Mouse (Mus musculus): ENCODE measurements around the gene Bcl11b. TPM values are rescaled to one million over a fixed set of nuclear protein-coding genes. Genes with fewer than 3 reads are reported as not detected.

The Bcl11b gene
- 1 to 10 TPM in 1 of 2 experiments, under 1 TPM in 1; 0.77 to 1.3 TPM for total RNA-seq (2021)
- polyA plus RNA-seq (2012; rRNA removed), result 0.64 and 1.1 TPM in 2 replicates
- long read RNA-seq, result 0 reads

DNA sequence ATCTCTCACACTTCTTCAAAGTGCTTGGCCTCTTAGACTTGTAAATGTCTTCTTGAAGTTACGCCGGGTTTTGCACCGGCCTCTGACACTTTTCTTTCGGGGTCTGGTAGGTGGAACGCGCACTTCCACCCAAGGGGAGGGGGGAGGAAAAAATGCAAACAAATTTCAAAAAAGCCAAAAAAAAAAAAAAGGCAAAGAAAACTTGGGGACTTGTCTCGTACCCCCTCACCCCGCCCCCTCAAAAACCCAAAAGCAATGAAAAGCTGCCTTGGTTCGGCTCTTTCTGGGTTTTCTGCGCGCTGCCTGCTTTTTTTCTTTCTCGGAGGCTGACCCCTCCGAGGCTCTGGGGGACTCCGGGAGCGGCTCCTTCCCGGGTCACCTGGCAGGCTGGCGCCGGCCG lies at the start of gene Bcl11b:
Gene Bcl11b, minus strand, starts transcription at position 120 of the 400 bp plus-strand sequence.
- no peaks in the 10 kb centered on the region for H3K79me2 ChIP-seq (replicated peaks; ENCODE audit: control insufficient read depth, insufficient read depth, low read length)
- intact Hi-C loops (cut with DNase I), result no loop called here
- TF ChIP-seq CTCF (IDR thresholded peaks at IDR 0.05) (no peak), EP300 (IDR thresholded peaks at IDR 0.05; ENCODE audit: insufficient read depth, low read depth, low read length) (no peak), POLR2A (IDR thresholded peaks at IDR 0.05; ENCODE audit: insufficient read depth, low read depth, low read length) (no peak)
- DNase-seq, result no peak
- H3K4me3 ChIP-seq, result peak within 1 kb of the TSS; percentile 39
- H3K4me1 ChIP-seq (ENCODE audit: control insufficient read depth, insufficient read depth, low read length), result no peaks in the 10 kb centered on the region
- no peaks in the 10 kb centered on the region for H3K36me3 ChIP-seq (ENCODE audit: control insufficient read depth, insufficient read depth, low read length)
- WGBS, result 2% methylated on average over 19 of the region's 19 CpGs
- no peak within 1 kb of the TSS for H3K9ac ChIP-seq (ENCODE audit: low read depth, low read length)
- H3K27me3 ChIP-seq (ENCODE audit: control insufficient read depth, insufficient read depth, low read length), result peaks cover 18% of the 10 kb centered on the region
- H3K27ac ChIP-seq, result no peak within 1 kb of the TSS

DNA sequence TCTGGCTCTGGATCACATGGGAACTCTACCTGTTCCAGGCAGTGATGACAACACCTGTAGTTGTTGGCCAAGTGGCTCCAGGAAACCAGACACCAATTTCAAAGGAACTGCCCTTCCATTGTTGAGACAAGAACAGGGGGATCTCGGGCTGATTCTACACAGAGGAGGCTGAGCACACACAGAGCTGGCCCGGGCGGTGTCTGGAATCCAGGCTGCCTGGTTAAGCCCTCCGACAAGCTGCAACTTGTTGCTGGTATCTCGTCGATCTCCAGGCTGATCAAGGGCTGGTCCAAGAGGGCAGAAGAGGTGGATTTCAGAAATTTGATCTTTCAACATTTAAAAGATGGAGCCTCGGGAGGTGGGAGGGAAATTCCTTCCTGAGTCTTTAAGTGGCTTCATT lies 47.6 kb upstream of the Bcl11b start:
- no peak overlapping the region for H3K9ac ChIP-seq (ENCODE audit: low read depth, low read length)
- no peaks in the 10 kb centered on the region for H3K27me3 ChIP-seq (ENCODE audit: control insufficient read depth, insufficient read depth, low read length)
- WGBS, result 71% methylated on average over 7 of the region's 7 CpGs
- TF ChIP-seq EP300 (IDR thresholded peaks at IDR 0.05; ENCODE audit: insufficient read depth, low read depth, low read length) (no peak), CTCF (IDR thresholded peaks at IDR 0.05) (no peak), POLR2A (IDR thresholded peaks at IDR 0.05; ENCODE audit: insufficient read depth, low read depth, low read length) (no peak)
- H3K36me3 ChIP-seq (ENCODE audit: control insufficient read depth, insufficient read depth, low read length), result no peaks in the 10 kb centered on the region
- H3K4me1 ChIP-seq (ENCODE audit: control insufficient read depth, insufficient read depth, low read length), result peaks cover 3% of the 10 kb centered on the region
- H3K4me3 ChIP-seq, result no peak overlapping the region
- no peak overlapping the region for H3K27ac ChIP-seq
- DNase-seq, result no peak
- no peaks in the 10 kb centered on the region for H3K79me2 ChIP-seq (replicated peaks; ENCODE audit: control insufficient read depth, insufficient read depth, low read length)
- intact Hi-C loops (cut with DNase I), result no loop called here

DNA sequence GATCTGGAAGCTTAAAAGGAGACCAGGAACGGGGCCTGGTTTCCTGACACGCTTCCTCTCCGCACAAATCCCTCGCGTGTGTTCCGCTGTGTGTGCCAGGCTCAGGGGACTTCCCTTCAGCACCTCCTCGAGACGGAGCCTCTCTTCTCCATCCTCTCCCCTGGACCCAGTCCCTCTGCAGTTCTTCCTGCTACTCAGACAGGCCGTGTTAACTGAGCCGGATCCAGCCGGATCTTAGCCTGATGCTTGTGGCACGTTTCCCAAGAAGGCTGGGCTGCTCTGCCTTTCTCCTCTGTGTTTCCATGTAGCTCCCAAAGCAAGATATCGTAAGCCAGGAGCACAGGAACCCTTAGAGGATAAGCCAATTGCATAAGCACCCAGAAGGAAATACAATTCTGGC lies 46.2 kb upstream of the Bcl11b start:
- Histone ChIP-seq H3K79me2 (replicated peaks; ENCODE audit: control insufficient read depth, insufficient read depth, low read length) (no peaks in the 10 kb centered on the region), H3K4me1 (ENCODE audit: control insufficient read depth, insufficient read depth, low read length) (peaks cover 3% of the 10 kb centered on the region), H3K27me3 (ENCODE audit: control insufficient read depth, insufficient read depth, low read length) (no peaks in the 10 kb centered on the region), H3K9ac (ENCODE audit: low read depth, low read length) (no peak overlapping the region), H3K36me3 (ENCODE audit: control insufficient read depth, insufficient read depth, low read length) (no peaks in the 10 kb centered on the region), H3K27ac (no peak overlapping the region), H3K4me3 (no peak overlapping the region)
- TF ChIP-seq EP300 (IDR thresholded peaks at IDR 0.05; ENCODE audit: insufficient read depth, low read depth, low read length) (no peak), CTCF (IDR thresholded peaks at IDR 0.05) (no peak), POLR2A (IDR thresholded peaks at IDR 0.05; ENCODE audit: insufficient read depth, low read depth, low read length) (no peak)
- peak in 1 of 2 experiments; percentile 33 for DNase-seq
- WGBS, result 32% methylated on average over 13 of the region's 13 CpGs
- intact Hi-C loops (cut with DNase I), result no loop called here

DNA sequence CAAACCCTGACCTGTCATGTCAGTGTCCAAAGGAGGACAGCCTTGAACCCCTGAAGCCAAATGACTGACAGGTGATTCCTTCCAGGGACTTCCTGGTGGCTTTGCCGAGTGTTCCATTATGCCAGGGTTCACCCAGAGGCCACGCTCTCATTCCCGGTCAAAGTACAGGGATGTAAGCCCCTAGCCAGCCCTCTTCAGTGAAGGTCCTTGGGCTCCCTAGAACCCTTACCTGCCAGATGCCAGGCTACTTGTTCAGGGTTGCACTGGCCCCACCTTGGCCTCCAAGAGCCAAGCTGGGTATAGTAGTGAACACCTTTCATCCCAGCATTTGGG lies 38.8 kb upstream of the Bcl11b start:
- Histone ChIP-seq H3K27ac (no peak overlapping the region), H3K79me2 (replicated peaks; ENCODE audit: control insufficient read depth, insufficient read depth, low read length) (no peaks in the 10 kb centered on the region), H3K9ac (ENCODE audit: low read depth, low read length) (no peak overlapping the region), H3K36me3 (ENCODE audit: control insufficient read depth, insufficient read depth, low read length) (no peaks in the 10 kb centered on the region), H3K4me1 (ENCODE audit: control insufficient read depth, insufficient read depth, low read length) (no peaks in the 10 kb centered on the region), H3K27me3 (ENCODE audit: control insufficient read depth, insufficient read depth, low read length) (no peaks in the 10 kb centered on the region; the same call in 1 of the 2 replicates), H3K4me3 (no peak overlapping the region)
- no peak for DNase-seq
- intact Hi-C loops (cut with DNase I), result no loop called here
- no peak for TF ChIP-seq CTCF (IDR thresholded peaks at IDR 0.05)
- no peak for TF ChIP-seq POLR2A (IDR thresholded peaks at IDR 0.05; ENCODE audit: insufficient read depth, low read depth, low read length)
- TF ChIP-seq EP300 (IDR thresholded peaks at IDR 0.05; ENCODE audit: insufficient read depth, low read depth, low read length), result no peak
- 50% methylated on average over 3 of the region's 3 CpGs for WGBS

DNA sequence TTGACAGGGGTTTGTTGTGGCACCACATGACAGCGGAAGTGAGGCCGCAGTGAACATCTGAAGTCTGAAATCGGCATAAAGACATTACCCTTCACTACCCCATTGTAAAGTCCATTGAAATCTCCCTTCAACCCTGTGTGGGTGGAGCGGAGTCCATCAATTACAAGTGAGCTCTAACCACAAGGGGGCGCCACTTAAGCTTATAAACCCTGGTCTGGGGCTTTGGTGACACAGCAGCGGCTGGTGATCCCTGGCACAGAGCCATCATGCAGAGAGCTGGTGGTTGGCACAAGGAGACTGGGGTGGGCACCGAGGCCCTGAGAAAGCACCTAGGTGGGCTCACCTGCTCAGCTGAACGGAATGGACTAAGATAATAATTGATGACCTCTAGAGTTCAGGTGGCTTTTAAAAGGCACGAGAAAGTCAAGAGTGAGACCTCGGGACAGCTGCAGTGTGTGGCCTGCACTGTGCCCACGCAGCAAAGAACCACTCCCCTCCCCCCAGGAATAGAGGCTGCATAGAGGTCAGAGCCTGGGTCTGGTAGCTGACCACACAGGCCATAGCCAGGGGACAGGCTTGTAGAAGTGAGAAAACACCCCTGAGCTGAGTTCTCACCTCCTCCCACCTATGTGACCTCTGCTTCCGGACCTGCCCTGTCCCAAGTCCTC lies 38.3 kb upstream of the Bcl11b start:
- Histone ChIP-seq H3K4me1 (ENCODE audit: control insufficient read depth, insufficient read depth, low read length) (no peaks in the 10 kb centered on the region), H3K9ac (ENCODE audit: low read depth, low read length) (no peak overlapping the region), H3K27me3 (ENCODE audit: control insufficient read depth, insufficient read depth, low read length) (no peaks in the 10 kb centered on the region; the same call in 1 of the 2 replicates), H3K36me3 (ENCODE audit: control insufficient read depth, insufficient read depth, low read length) (no peaks in the 10 kb centered on the region), H3K27ac (no peak overlapping the region), H3K79me2 (replicated peaks; ENCODE audit: control insufficient read depth, insufficient read depth, low read length) (no peaks in the 10 kb centered on the region), H3K4me3 (no peak overlapping the region)
- peak; percentile 44 to 66 for DNase-seq
- 38% methylated on average over 12 of the region's 12 CpGs for WGBS
- intact Hi-C loops (cut with DNase I), result loop anchor here (1.0 kb wide), 1 partner anchor 80 kb away; no protein-coding TSS in a partner anchor
- TF ChIP-seq CTCF (IDR thresholded peaks at IDR 0.05) (peak; percentile 78), EP300 (IDR thresholded peaks at IDR 0.05; ENCODE audit: insufficient read depth, low read depth, low read length) (no peak), POLR2A (IDR thresholded peaks at IDR 0.05; ENCODE audit: insufficient read depth, low read depth, low read length) (no peak)

DNA sequence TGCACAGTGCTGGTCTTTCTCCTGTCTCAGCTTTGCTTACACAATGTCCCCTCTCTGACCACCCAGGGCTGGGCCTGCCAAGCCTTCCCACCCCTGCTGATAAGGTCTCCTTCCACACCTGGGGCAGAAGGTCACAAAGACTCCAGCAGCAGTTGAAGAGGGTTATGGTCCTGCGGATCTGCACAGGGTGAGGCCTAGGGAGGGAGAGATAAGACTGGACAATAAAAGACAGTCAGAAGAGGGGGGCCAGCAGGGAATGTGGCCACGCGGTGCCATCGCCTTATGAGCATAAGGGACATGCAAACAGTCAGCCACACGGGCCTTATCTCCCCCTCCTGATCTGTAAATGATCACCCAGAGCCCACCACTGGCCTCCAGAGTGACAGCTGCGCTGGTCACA lies 34.0 kb upstream of the Bcl11b start:
- no peaks in the 10 kb centered on the region; the same call in 1 of the 2 replicates for H3K27me3 ChIP-seq (ENCODE audit: control insufficient read depth, insufficient read depth, low read length)
- H3K79me2 ChIP-seq (replicated peaks; ENCODE audit: control insufficient read depth, insufficient read depth, low read length), result no peaks in the 10 kb centered on the region
- no peak overlapping the region for H3K9ac ChIP-seq (ENCODE audit: low read depth, low read length)
- intact Hi-C loops (cut with DNase I), result no loop called here
- WGBS, result 34% methylated on average over 6 of the region's 6 CpGs
- H3K36me3 ChIP-seq (ENCODE audit: control insufficient read depth, insufficient read depth, low read length), result no peaks in the 10 kb centered on the region
- no peak overlapping the region for H3K27ac ChIP-seq
- no peak overlapping the region for H3K4me3 ChIP-seq
- TF ChIP-seq CTCF (IDR thresholded peaks at IDR 0.05) (no peak), POLR2A (IDR thresholded peaks at IDR 0.05; ENCODE audit: insufficient read depth, low read depth, low read length) (no peak), EP300 (IDR thresholded peaks at IDR 0.05; ENCODE audit: insufficient read depth, low read depth, low read length) (no peak)
- no peaks in the 10 kb centered on the region for H3K4me1 ChIP-seq (ENCODE audit: control insufficient read depth, insufficient read depth, low read length)
- DNase-seq, result no peak
